Mouse (Mus musculus) limb, embryonic 13.5 days (tissue): ENCODE results near the gene Relch. TPM values are rescaled to one million over a fixed set of nuclear protein-coding genes. Genes with fewer than 3 reads are reported as not detected.

Experiments used
- ATAC-seq: fragments of 200-750 bp; cut with Nextera tagmentation; 2 replicates; pipeline ENCODE4 v1.8.0; 2017; ENCODE audit warnings: low read depth, moderate number of reproducible peaks, moderate TSS enrichment; ENCODE audit not compliant: low FRiP score
- H3K27ac ChIP-seq: fragments of 300-500 bp; sonication (generic); 2 replicates; pipeline ENCODE4 v1.5.1; 2015; ENCODE audit warnings: inconsistent platforms, mild to moderate bottlenecking, moderate library complexity
- H3K27me3 ChIP-seq: fragments of 300-500 bp; sonication (generic); 2 replicates; pipeline ENCODE4 v1.6.1; 2015; ENCODE audit warnings: mild to moderate bottlenecking, inconsistent platforms
- H3K36me3 ChIP-seq: fragments of 300-500 bp; sonication (generic); 2 replicates; pipeline ENCODE4 v1.6.1; 2015; ENCODE audit warnings: inconsistent platforms, mild to moderate bottlenecking, moderate library complexity
- H3K4me1 ChIP-seq: fragments of 300-500 bp; sonication (generic); 2 replicates; pipeline ENCODE4 v1.6.1; 2015; ENCODE audit warnings: inconsistent platforms
- H3K4me2 ChIP-seq: fragments of 300-500 bp; sonication (generic); replicated peaks from 2 replicates; pipeline ENCODE4 v1.6.1; 2015; ENCODE audit warnings: inconsistent platforms, mild to moderate bottlenecking, moderate library complexity
- H3K4me3 ChIP-seq: fragments of 300-500 bp; sonication (generic); 2 replicates; pipeline ENCODE4 v1.5.1; 2015; ENCODE audit warnings: moderate library complexity, mild to moderate bottlenecking, inconsistent platforms
- H3K9ac ChIP-seq: fragments of 300-500 bp; sonication (generic); 2 replicates; pipeline ENCODE4 v1.6.1; 2015; ENCODE audit warnings: mild to moderate bottlenecking, inconsistent platforms
- H3K9me3 ChIP-seq: fragments of 300-500 bp; sonication (generic); 2 replicates; pipeline ENCODE4 v1.6.1; 2016; ENCODE audit warnings: inconsistent platforms
- WGBS: fragments of 180-500 bp; shearing (Covaris S2); methylation state at CpG from one replicate; pipeline ENCODE4 v1.1.7; 2015; 5-methylcytosine and 5-hydroxymethylcytosine counted together
- polyA plus RNA-seq: library from polyadenylated mRNA; unstranded; fragments of >200 nt; fragmentation: Nextera tagmentation; extraction: Ambion mirVana; gene quantifications from 2 replicates; pipeline ENCODE4 v1.2.1, GENCODE M21; 2015

Relch gene
- polyA plus RNA-seq: 24.8 and 26.3 TPM in 2 replicates

DNA sequence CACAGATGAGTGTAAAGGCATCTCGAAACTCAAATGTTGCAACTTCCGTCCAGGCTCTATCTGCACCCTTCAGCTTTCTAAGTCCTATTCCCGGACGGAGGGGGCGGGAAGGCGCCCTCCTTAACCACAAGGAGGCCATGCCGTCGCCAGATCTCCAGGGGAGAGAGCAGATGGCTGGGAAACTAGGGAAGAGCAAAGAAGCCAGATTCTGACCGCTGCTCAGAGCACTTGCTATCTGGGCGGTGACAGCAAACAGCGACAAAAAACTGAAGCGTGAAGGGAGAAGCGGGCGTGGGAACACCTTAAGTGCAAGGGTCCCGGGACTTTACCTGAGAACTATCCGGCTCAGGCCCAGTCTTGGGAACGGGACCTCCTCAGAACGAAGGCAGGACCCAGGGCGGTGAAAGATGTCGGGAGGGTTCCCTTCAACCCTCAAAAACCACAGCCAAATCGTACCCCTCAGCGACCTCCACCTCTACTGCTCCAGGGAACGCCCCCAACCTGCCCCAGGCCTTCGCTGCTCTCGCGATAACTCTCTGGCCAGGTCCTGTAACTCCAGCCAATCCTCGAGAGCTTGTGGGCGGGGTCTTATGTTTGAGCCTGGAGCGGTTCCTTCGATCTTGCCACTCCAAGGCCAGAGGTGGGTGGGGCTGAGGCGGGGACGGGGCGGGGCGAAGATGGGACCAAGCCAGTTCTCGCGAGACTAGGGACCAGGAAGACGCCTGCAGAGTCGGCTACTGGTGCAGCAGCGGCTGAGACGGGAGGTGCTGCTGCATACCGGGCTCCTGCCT, at the start of gene Relch, which contains the start of gene Pign:
TSS of gene Relch (plus strand) at position 691 of the 791 bp plus-strand sequence.
TSS of gene Pign (minus strand) at position 507 of the 791 bp plus-strand sequence.
- Histone ChIP-seq H3K27me3 (no peaks in the 10 kb centered on the region), H3K27ac (peak within 1 kb of the TSS; percentile 73), H3K4me1 (peaks cover 18% of the 10 kb centered on the region), H3K36me3 (no peaks in the 10 kb centered on the region), H3K9ac (peak within 1 kb of the TSS; percentile 93), H3K4me2 (peak within 1 kb of the TSS; percentile 91), H3K4me3 (peak within 1 kb of the TSS; percentile 74), H3K9me3 (no peaks in the 10 kb centered on the region)
- peak; percentile 99 for ATAC-seq
- under 1% methylated on average over 41 of the region's 41 CpGs for WGBS

DNA sequence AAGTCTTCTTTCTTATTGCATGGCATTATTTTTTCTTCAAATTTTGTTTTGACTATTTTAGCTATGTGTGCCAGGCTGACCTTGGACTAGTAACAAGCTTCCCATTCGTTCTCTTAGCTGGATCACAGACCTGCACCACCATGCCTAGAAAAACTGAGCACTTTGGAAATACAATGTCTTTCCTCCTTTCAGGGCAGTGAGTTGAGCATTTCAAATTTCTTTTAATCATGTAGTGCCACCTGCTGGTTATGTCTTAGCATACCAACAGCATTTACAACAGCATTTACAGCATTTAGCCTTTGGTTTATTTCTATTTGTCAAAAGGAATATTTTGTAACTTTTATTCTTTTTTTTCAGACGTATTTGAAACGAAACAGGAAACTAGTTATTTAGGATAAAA, 33.2 kb upstream of the Relch start:
- ATAC-seq: no peak; the same call in 1 of the 2 replicates
- H3K9ac ChIP-seq: no peak overlapping the region
- WGBS: 44% methylated on average over 3 of the region's 3 CpGs

GRCm38 (mm10) chr1:105644093-105644492, 19.6 kb upstream of the Relch start:
- ATAC-seq: no peak
- no peaks in the 10 kb centered on the region for H3K27me3 ChIP-seq
- 83% methylated on average over 3 of the region's 3 CpGs for WGBS
- H3K9ac ChIP-seq: no peak overlapping the region
- no peak overlapping the region for H3K4me2 ChIP-seq
- H3K9me3 ChIP-seq: no peaks in the 10 kb centered on the region
- peaks cover 23% of the 10 kb centered on the region for H3K36me3 ChIP-seq
- H3K27ac ChIP-seq: no peak overlapping the region
- H3K4me1 ChIP-seq: no peaks in the 10 kb centered on the region
- H3K4me3 ChIP-seq: no peak overlapping the region

More for the DNA sequence above, 33.2 kb upstream of the Relch start:
- Histone ChIP-seq H3K4me2 (no peak overlapping the region), H3K9me3 (no peaks in the 10 kb centered on the region), H3K27me3 (no peaks in the 10 kb centered on the region), H3K4me1 (no peaks in the 10 kb centered on the region), H3K27ac (no peak overlapping the region), H3K36me3 (peaks cover under 1% of the 10 kb centered on the region; the same call in 1 of the 2 replicates), H3K4me3 (no peak overlapping the region)

- H3K27ac ChIP-seq: no peak overlapping the region
- no peaks in the 10 kb centered on the region for H3K27me3 ChIP-seq
- no peaks in the 10 kb centered on the region for H3K4me1 ChIP-seq
- WGBS: 79% methylated on average over 1 of the region's 1 CpGs
- H3K36me3 ChIP-seq: peaks cover 19% of the 10 kb centered on the region
- H3K4me2 ChIP-seq: no peak overlapping the region
- no peak overlapping the region for H3K9ac ChIP-seq
- no peak overlapping the region for H3K4me3 ChIP-seq
- ATAC-seq: no peak
- H3K9me3 ChIP-seq: no peaks in the 10 kb centered on the region
Observed at GRCm38 (mm10) chr1:105650650-105651049, 13.0 kb upstream of the Relch start.

- Histone ChIP-seq H3K4me3 (no peak overlapping the region), H3K36me3 (peaks cover 19% of the 10 kb centered on the region), H3K9ac (no peak overlapping the region), H3K9me3 (no peaks in the 10 kb centered on the region), H3K4me1 (no peaks in the 10 kb centered on the region), H3K4me2 (no peak overlapping the region), H3K27me3 (no peaks in the 10 kb centered on the region), H3K27ac (no peak overlapping the region)
- no peak for ATAC-seq
- 96% methylated on average over 1 of the region's 1 CpGs for WGBS
Observed at GRCm38 (mm10) chr1:105653981-105654380, 9.7 kb upstream of the Relch start.

GRCm38 (mm10) chr1:105660015-105660414, 3.6 kb upstream of the Relch start:
- H3K27me3 ChIP-seq: no peaks in the 10 kb centered on the region
- peaks cover 6% of the 10 kb centered on the region for H3K4me1 ChIP-seq
- no peak for ATAC-seq
- 19% methylated on average over 3 of the region's 3 CpGs for whole genome bisulfite sequencing
- H3K9me3 ChIP-seq: no peaks in the 10 kb centered on the region
- H3K4me2 ChIP-seq: no peak overlapping the region
- H3K36me3 ChIP-seq: peaks cover 11% of the 10 kb centered on the region
- H3K27ac ChIP-seq: no peak overlapping the region
- H3K9ac ChIP-seq: no peak overlapping the region
- no peak overlapping the region for H3K4me3 ChIP-seq

GRCm38 (mm10) chr1:105662820-105663170, 866 bp upstream of the Relch start:
- no peak for ATAC-seq
- Histone ChIP-seq H3K4me2 (peak overlapping the region; percentile 73), H3K4me1 (peaks cover 18% of the 10 kb centered on the region), H3K36me3 (no peaks in the 10 kb centered on the region), H3K4me3 (peak overlapping the region; percentile 74), H3K9ac (peak overlapping the region; percentile 78), H3K27ac (peak overlapping the region; percentile 73; the same call in 1 of the 2 replicates), H3K9me3 (no peaks in the 10 kb centered on the region), H3K27me3 (no peaks in the 10 kb centered on the region)
- 11% methylated on average over 6 of the region's 6 CpGs for WGBS

DNA sequence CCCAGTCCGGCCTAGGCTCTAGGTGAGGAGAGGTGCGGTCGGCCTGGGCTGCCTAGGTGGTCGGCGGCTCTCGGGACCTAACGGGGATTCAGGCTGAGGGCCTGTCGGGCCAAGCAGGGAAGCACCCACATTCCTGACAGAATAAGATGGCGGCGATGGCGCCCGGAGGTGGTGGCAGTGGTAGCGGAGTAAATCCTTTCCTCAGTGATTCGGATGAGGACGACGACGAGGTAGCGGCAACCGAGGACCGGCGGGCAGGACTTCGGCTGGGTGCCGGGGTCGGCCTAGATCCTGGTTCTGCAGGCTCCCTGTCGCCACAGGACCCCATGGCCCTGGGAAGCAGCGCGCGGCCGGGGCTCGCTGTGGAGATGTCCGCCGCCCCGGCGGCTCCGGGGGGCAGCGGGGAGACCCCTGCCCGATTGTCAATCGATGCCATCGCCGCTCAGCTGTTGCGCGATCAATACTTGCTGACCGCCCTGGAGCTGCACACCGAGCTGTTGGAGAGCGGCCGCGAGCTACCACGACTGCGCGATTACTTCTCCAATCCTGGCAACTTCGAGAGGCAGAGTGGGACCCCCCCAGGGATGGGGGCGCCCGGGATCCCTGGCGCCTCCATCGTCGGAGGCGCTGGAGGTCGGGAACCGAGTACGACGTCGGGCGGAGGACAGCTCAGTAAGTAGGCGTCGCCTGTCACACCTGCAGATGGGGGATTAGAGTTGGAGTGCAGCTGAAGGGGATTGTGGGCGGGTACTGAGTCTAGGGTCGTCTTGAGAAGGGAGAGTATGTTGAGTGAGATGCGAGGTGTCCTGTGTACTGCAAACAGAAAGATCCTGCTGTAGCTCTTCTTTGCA, 526 bp downstream of the Relch start:
- peak overlapping the region; percentile 91 for H3K4me2 ChIP-seq
- peaks cover 18% of the 10 kb centered on the region for H3K4me1 ChIP-seq
- peak; percentile 22 for ATAC-seq
- H3K9ac ChIP-seq: peak overlapping the region; percentile 93
- no peaks in the 10 kb centered on the region for H3K27me3 ChIP-seq
- no peaks in the 10 kb centered on the region for H3K9me3 ChIP-seq
- under 1% methylated on average over 68 of the region's 68 CpGs for WGBS
- peak overlapping the region; percentile 59; the same call in 1 of the 2 replicates for H3K27ac ChIP-seq
- H3K4me3 ChIP-seq: peak overlapping the region; percentile 74
- no peaks in the 10 kb centered on the region for H3K36me3 ChIP-seq

DNA sequence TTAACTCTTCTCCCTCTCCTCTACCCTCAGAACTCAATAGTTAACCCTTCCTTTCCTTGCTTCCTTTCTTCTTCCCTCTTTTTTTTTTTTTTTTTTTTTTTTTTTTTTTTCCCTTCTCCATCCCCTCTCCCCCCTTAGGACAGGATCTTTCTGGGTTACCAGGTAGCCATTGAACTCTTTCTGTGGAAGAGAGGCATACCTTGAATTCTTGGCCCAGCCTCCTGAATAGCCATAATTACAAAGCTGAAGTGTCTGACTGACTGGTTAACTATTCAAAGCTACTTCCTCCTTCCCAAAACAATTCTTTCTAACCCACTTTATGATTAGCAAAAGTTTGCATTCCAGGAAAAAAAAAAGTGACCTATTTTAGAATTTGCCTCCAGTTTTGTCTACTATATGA, 6.0 kb downstream of the Relch start:
- Histone ChIP-seq H3K4me3 (no peak overlapping the region), H3K27ac (no peak overlapping the region), H3K9me3 (no peaks in the 10 kb centered on the region), H3K27me3 (no peaks in the 10 kb centered on the region), H3K4me2 (no peak overlapping the region), H3K36me3 (no peaks in the 10 kb centered on the region), H3K4me1 (peaks cover 15% of the 10 kb centered on the region), H3K9ac (no peak overlapping the region)
- ATAC-seq: no peak

GRCm38 (mm10) chr1:105674763-105675162, 11.1 kb downstream of the Relch start:
- ATAC-seq: no peak
- no peak overlapping the region for H3K27ac ChIP-seq
- H3K4me2 ChIP-seq: no peak overlapping the region
- no peaks in the 10 kb centered on the region for H3K9me3 ChIP-seq
- 96% methylated on average over 2 of the region's 2 CpGs for WGBS
- no peaks in the 10 kb centered on the region for H3K27me3 ChIP-seq
- H3K36me3 ChIP-seq: peaks cover 7% of the 10 kb centered on the region
- H3K4me3 ChIP-seq: no peak overlapping the region
- no peaks in the 10 kb centered on the region for H3K4me1 ChIP-seq
- H3K9ac ChIP-seq: no peak overlapping the region

GRCm38 (mm10) chr1:105680587-105680986, 16.9 kb downstream of the Relch start:
- no peak for ATAC-seq
- WGBS: 87% methylated on average over 1 of the region's 1 CpGs

DNA sequence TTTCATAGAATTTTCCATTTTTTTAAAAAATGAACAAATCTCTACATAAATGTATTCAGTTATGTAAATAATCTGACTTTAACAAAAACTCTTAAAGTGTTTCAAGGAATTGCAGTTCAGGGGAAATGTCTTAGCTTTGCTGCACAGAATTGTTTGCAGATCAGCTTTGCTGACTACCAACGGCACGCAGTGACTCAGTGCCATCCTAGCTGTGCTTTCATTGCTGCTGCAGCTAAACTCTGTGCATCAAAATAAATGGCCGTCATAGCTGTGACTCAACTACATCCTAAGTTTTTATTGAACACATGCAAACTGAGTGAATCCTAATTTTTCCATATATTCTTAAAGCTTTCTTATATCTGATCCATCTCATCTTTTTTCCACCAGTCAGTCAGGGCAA, 21.8 kb downstream of the Relch start:
- H3K27me3 ChIP-seq: no peaks in the 10 kb centered on the region
- no peak overlapping the region for H3K27ac ChIP-seq
- H3K4me3 ChIP-seq: no peak overlapping the region
- no peak for ATAC-seq
- no peak overlapping the region for H3K9ac ChIP-seq
- peaks cover 14% of the 10 kb centered on the region; the same call in 1 of the 2 replicates for H3K36me3 ChIP-seq
- H3K9me3 ChIP-seq: no peaks in the 10 kb centered on the region
- no peaks in the 10 kb centered on the region for H3K4me1 ChIP-seq
- WGBS: 93% methylated on average over 3 of the region's 3 CpGs
- no peak overlapping the region for H3K4me2 ChIP-seq

More at GRCm38 (mm10) chr1:105680587-105680986, 16.9 kb downstream of the Relch start:
- H3K4me1 ChIP-seq: no peaks in the 10 kb centered on the region
- no peak overlapping the region for H3K4me2 ChIP-seq
- no peak overlapping the region for H3K9ac ChIP-seq
- H3K9me3 ChIP-seq: no peaks in the 10 kb centered on the region
- H3K27me3 ChIP-seq: no peaks in the 10 kb centered on the region
- H3K4me3 ChIP-seq: no peak overlapping the region
- H3K27ac ChIP-seq: no peak overlapping the region
- peaks cover 17% of the 10 kb centered on the region for H3K36me3 ChIP-seq
